Comparison of ENCODE assay signal across 8 mouse cellular contexts in genomic region chr12:91745758-91746290, GRCm38 (mm10). TPM values are rescaled to one million over a fixed set of nuclear protein-coding genes. Genes with fewer than 3 reads are reported as not detected.
DNase-seq lines count a peak whose midpoint lies in the region; ATAC-seq lines count a peak whose summit lies in the region.
"Had no signal": no experiment of that assay in that cellular context is flagged by ENCODE, and none has a peak within 500 bp of the region (broad histone marks: within the 10 kb centered on the region; RNA-seq: fewer than 3 reads in every experiment).

No protein-coding gene starts in this region.

- H3K36me3 ChIP-seq in limb, embryonic 10.5 days = no peaks in the 10 kb centered on the region
- H3K36me3 ChIP-seq in neural tube, embryonic 11.5 days (ENCODE audit: control insufficient read depth, insufficient read depth, low read length) = no peaks in the 10 kb centered on the region

- H3K9me3 ChIP-seq in limb, embryonic 10.5 days (replicated peaks) = no peaks in the 10 kb centered on the region
- no peaks in the 10 kb centered on the region for H3K9me3 ChIP-seq in neural tube, embryonic 11.5 days (ENCODE audit: control insufficient read depth, low read length)

- 80% methylated on average over 11 of the region's 11 CpGs for WGBS in limb, embryonic 10.5 days
- 76% methylated on average over 11 of the region's 11 CpGs for WGBS in neural tube, embryonic 11.5 days

- H3K4me2 ChIP-seq in neural tube, embryonic 11.5 days (ENCODE audit: low read depth) = no peak overlapping the region

- H3K27me3 ChIP-seq in limb, embryonic 10.5 days (ENCODE audit: low read depth, poor library complexity, severe bottlenecking) = no peaks in the 10 kb centered on the region
- no peaks in the 10 kb centered on the region for H3K27me3 ChIP-seq in neural tube, embryonic 11.5 days (ENCODE audit: control insufficient read depth, insufficient read depth, low read length)

- H3K4me1 ChIP-seq in limb, embryonic 10.5 days = no peaks in the 10 kb centered on the region; the same call in 1 of the 2 replicates
- no peaks in the 10 kb centered on the region for H3K4me1 ChIP-seq in neural tube, embryonic 11.5 days (ENCODE audit: control insufficient read depth, insufficient read depth, low read length)

- ATAC-seq in neural tube, embryonic 11.5 days (ENCODE audit: insufficient read depth, low FRiP score, low TSS enrichment) = no peak
- ATAC-seq in frontal cortex, adult (ENCODE audit: low TSS enrichment) = no peak

- H3K9ac ChIP-seq in neural tube, embryonic 11.5 days (ENCODE audit: low read length) = no peak overlapping the region

- H3K4me3 ChIP-seq in limb, embryonic 10.5 days = no peak overlapping the region
- no peak overlapping the region for H3K4me3 ChIP-seq in neural tube, embryonic 11.5 days (ENCODE audit: low read depth, low read length)
- H3K4me3 ChIP-seq: heart, adult 2 months had no signal

- H3K27ac ChIP-seq in limb, embryonic 10.5 days = 0 out of 2 replicates have a peak overlapping the region, but pooled peaks have one; percentile 8
- H3K27ac ChIP-seq in neural tube, embryonic 11.5 days (ENCODE audit: low read depth, low read length) = no peak overlapping the region
- H3K27ac ChIP-seq: heart, adult 2 months had no signal

- peak; percentile 44 for DNase-seq in 416B (ENCODE audit: low read depth)
- peak; percentile 85 for DNase-seq in Muller cell, postnatal 12 days (ENCODE audit: inconsistent ontology term)
- peak; percentile 70 for DNase-seq in gonadal fat pad, adult 2 months (ENCODE audit: low read depth)
- DNase-seq in limb, embryonic 10.5 days (ENCODE audit: low spot score) = no peak
- peak; percentile 52 for DNase-seq in neural tube, embryonic 11.5 days (ENCODE audit: low spot score)
- no peak for DNase-seq in layer of hippocampus, postnatal 10 days (ENCODE audit: low spot score in 2 of 2)

RNA-seq across cellular contexts. Expression of gene Ston2, which starts 42.4 kb away (rescaled TPM):
- 13.9 and 14.6 TPM in 2 replicates for polyA plus RNA-seq in gonadal fat pad, adult 2 months (2012; rRNA removed)
- polyA plus RNA-seq in limb, embryonic 10.5 days (2016; fragmentation: Nextera tagmentation; extraction: Ambion mirVana) = 4.7 and 5.5 TPM in 2 replicates
- polyA plus RNA-seq in neural tube, embryonic 11.5 days (2014; fragmentation: Nextera tagmentation; extraction: Ambion mirVana) = 7.3 and 9.6 TPM in 2 replicates
- total RNA-seq in layer of hippocampus, postnatal 10 days (2021) = 10 to 100 TPM; 28.8 to 33.1 TPM

Comparison
In these comparisons a context has a peak if more than half of its experiments do, and no peak if none do; other contexts are left out.
1. DNase-seq: peak in 416B (single experiment), Muller cell, postnatal 12 days (single experiment), gonadal fat pad, adult 2 months (single experiment) and neural tube, embryonic 11.5 days (single experiment); none in limb, embryonic 10.5 days (single experiment) and layer of hippocampus, postnatal 10 days (0 of 2).